Mouse (Mus musculus) heart, embryonic 13.5 days (tissue): ENCODE measurements around the gene Slc2a13. TPM values are rescaled to one million over a fixed set of nuclear protein-coding genes. Genes with fewer than 3 reads are reported as not detected.

Source experiments
- ATAC-seq: fragments of 200-750 bp; cut with Nextera tagmentation; 2 replicates; pipeline ENCODE4 v1.8.0; 2017; ENCODE audit warnings: moderate TSS enrichment; ENCODE audit not compliant: insufficient number of reproducible peaks, low FRiP score, low TSS enrichment; ENCODE audit errors: extremely low read depth
- H3K27ac ChIP-seq: fragments of 300-500 bp; sonication (generic); replicated peaks from 2 replicates; pipeline ENCODE4 v1.5.1; 2015; ENCODE audit warnings: moderate library complexity, mild to moderate bottlenecking, inconsistent platforms
- H3K27me3 ChIP-seq: fragments of 300-500 bp; sonication (generic); replicated peaks from 2 replicates; pipeline ENCODE4 v1.6.1; 2015; ENCODE audit warnings: mild to moderate bottlenecking, inconsistent platforms
- H3K36me3 ChIP-seq: fragments of 300-500 bp; sonication (generic); 2 replicates; pipeline ENCODE4 v1.6.1; 2015; ENCODE audit warnings: mild to moderate bottlenecking, inconsistent platforms
- H3K4me1 ChIP-seq: fragments of 300-500 bp; sonication (generic); 2 replicates; pipeline ENCODE4 v1.6.1; 2015; ENCODE audit warnings: inconsistent platforms
- H3K4me2 ChIP-seq: fragments of 300-500 bp; sonication (generic); 2 replicates; pipeline ENCODE4 v1.6.1; 2015; ENCODE audit warnings: inconsistent platforms, mild to moderate bottlenecking, moderate library complexity
- H3K4me3 ChIP-seq: fragments of 300-500 bp; sonication (generic); 2 replicates; pipeline ENCODE4 v1.5.1; 2015; ENCODE audit warnings: moderate library complexity, mild to moderate bottlenecking, inconsistent platforms
- H3K9ac ChIP-seq: fragments of 300-500 bp; sonication (generic); 2 replicates; pipeline ENCODE4 v1.6.1; 2015; ENCODE audit warnings: inconsistent platforms, mild to moderate bottlenecking, moderate library complexity
- H3K9me3 ChIP-seq: fragments of 300-500 bp; sonication (generic); 2 replicates; pipeline ENCODE4 v1.6.1; 2016; ENCODE audit warnings: inconsistent platforms
- WGBS: fragments of 180-500 bp; shearing (Covaris S2); methylation state at CpG from one replicate; pipeline ENCODE4 v1.1.7; 2015; ENCODE audit warnings: mixed read lengths; 5-methylcytosine and 5-hydroxymethylcytosine counted together
- polyA plus RNA-seq: library from polyadenylated mRNA; unstranded; fragments of >200 nt; fragmentation: Nextera tagmentation; extraction: Ambion mirVana; gene quantifications from 2 replicates; pipeline ENCODE4 v1.2.1, GENCODE M21; 2015

The Slc2a13 gene
- polyA plus RNA-seq, 1 experiment from 2014 or later = 0.99 TPM

- no peak overlapping the region for H3K27ac ChIP-seq
- H3K4me2 ChIP-seq = no peak overlapping the region
- no peaks in the 10 kb centered on the region for H3K27me3 ChIP-seq
- no peak overlapping the region for H3K4me3 ChIP-seq
- H3K4me1 ChIP-seq = no peaks in the 10 kb centered on the region
- 44% methylated on average over 5 of the region's 5 CpGs for WGBS
- H3K9ac ChIP-seq = no peak overlapping the region
- H3K36me3 ChIP-seq = no peaks in the 10 kb centered on the region
- ATAC-seq = no peak
- no peaks in the 10 kb centered on the region for H3K9me3 ChIP-seq
Measured at GRCm38 (mm10) chr15:91260578-91260977, 312.5 kb downstream of the Slc2a13 start.

DNA sequence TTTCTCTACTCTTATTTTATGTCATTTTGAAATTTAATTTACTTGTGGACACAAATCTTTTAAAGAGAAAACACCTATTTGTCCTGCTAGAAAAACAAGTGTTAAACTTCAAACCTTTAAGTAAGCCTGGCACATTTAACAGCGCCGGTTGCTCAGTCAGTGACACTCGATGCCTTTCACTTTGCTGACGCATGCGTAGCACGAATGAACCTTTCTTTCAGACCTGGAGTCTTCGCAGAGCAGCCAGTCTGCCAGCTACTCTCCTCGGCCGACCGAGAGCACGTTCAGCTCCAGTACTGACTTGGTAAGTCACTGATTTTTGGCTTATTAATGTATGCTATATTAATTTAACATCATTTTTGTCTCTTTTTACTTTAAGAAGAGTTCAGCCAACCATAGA is 315.9 kb downstream of the Slc2a13 start:
- Histone ChIP-seq H3K4me2 (no peak overlapping the region), H3K9me3 (no peaks in the 10 kb centered on the region), H3K27ac (no peak overlapping the region), H3K9ac (no peak overlapping the region), H3K27me3 (no peaks in the 10 kb centered on the region), H3K4me1 (no peaks in the 10 kb centered on the region), H3K36me3 (no peaks in the 10 kb centered on the region), H3K4me3 (no peak overlapping the region)
- 63% methylated on average over 11 of the region's 11 CpGs for WGBS
- no peak for ATAC-seq

- Histone ChIP-seq H3K4me2 (no peak overlapping the region), H3K4me3 (no peak overlapping the region), H3K36me3 (no peaks in the 10 kb centered on the region), H3K9ac (no peak overlapping the region), H3K9me3 (no peaks in the 10 kb centered on the region), H3K4me1 (no peaks in the 10 kb centered on the region), H3K27ac (no peak overlapping the region), H3K27me3 (no peaks in the 10 kb centered on the region)
- ATAC-seq = no peak
- 74% methylated on average over 2 of the region's 2 CpGs for WGBS
Measured at GRCm38 (mm10) chr15:91255308-91255707, 317.8 kb downstream of the Slc2a13 start.

DNA sequence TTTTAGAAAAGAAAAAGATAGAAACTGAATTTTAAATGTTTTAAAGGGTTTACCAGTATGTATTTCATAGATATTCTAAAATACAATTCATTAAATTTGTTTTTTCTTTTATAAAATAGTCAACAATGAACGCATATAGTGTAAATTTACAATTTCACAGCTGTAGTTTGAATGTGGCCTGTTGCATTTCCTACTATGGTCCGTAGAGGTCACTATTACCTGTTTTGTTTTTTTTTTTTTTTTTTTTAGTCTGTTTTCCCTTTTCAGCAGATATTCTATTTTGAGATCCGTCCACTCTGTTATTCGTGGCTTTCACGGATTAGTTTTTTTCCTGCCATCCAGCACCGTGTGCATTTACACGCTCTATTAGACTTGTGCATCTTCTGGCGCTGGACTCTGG is 320.1 kb downstream of the Slc2a13 start:
- no peak for ATAC-seq
- 0 out of 2 replicates have a peak, but pooled peaks cover 4% of the 10 kb centered on the region for H3K4me1 ChIP-seq
- no peak overlapping the region for H3K9ac ChIP-seq
- no peaks in the 10 kb centered on the region for H3K9me3 ChIP-seq
- H3K4me3 ChIP-seq = no peak overlapping the region
- H3K36me3 ChIP-seq = no peaks in the 10 kb centered on the region
- H3K4me2 ChIP-seq = no peak overlapping the region
- H3K27me3 ChIP-seq = no peaks in the 10 kb centered on the region
- WGBS = 44% methylated on average over 8 of the region's 8 CpGs
- no peak overlapping the region for H3K27ac ChIP-seq

DNA sequence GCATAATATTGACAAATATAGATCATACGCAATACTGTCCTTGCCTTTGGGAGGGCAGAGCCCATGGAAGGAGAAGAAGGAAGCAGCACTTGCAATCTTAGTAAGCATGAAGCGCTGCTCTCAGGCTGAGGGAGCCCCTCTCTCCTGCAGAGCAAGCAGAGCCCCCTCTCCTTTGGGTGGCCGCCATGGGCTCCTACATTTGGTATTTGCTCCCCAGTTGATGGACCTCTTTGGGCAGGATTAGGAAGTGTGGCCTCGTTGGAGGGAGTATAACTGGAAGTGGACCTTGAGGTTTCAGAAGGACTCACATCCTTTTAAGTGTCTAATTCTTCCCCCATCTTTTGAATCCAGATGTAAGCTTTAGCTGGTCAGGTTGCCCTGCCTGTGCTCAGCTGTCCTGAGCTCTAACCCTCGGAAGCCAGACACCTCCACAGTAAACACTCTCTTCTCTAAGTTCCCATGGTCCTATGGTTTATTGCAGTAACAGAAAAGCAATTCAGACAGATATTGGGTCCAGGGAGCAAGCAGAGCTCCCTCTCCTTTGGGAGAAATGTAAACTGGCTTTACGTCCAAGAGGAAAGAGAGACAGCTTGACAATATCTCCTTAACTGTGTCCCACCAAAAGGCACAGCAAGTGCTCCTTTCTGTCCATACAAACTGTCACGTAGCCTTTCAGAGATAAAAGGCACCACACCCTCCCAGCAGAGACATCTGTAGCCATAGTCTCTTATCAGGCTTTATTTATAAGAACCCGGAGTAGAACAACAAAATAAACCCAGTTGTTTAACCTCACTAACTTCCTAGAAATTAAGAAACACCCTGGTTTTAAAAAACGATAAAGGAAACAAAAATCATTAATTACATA is 321.3 kb downstream of the Slc2a13 start:
- no peak for ATAC-seq
- Histone ChIP-seq H3K4me1 (0 out of 2 replicates have a peak, but pooled peaks cover 4% of the 10 kb centered on the region), H3K27ac (no peak overlapping the region), H3K9me3 (no peaks in the 10 kb centered on the region), H3K4me3 (no peak overlapping the region), H3K4me2 (no peak overlapping the region), H3K36me3 (no peaks in the 10 kb centered on the region), H3K27me3 (no peaks in the 10 kb centered on the region), H3K9ac (no peak overlapping the region)
- 58% methylated on average over 9 of the region's 9 CpGs for WGBS

DNA sequence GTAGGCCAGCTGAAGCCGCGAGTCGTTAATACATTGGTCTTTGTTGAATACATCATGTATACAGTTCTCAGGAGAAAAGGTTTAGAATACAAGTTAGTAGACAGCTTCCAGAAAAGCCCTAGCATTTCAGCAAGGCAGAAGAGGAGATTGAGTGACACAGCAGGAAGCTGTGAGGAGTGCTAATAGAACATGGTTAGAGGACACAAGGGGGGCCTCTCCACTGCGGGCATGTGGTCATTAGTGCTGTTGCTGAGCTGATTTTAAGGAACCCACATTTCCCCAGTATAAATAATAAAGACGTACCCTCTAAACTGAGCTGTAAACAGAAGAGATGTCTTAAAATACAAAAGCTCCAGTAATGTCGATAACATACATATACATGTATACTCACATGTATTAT is 322.2 kb downstream of the Slc2a13 start:
- no peak overlapping the region for H3K27ac ChIP-seq
- no peak for ATAC-seq
- no peak overlapping the region for H3K4me3 ChIP-seq
- 0 out of 2 replicates have a peak, but pooled peaks cover 4% of the 10 kb centered on the region for H3K4me1 ChIP-seq
- no peak overlapping the region for H3K9ac ChIP-seq
- no peaks in the 10 kb centered on the region for H3K27me3 ChIP-seq
- no peak overlapping the region for H3K4me2 ChIP-seq
- 70% methylated on average over 6 of the region's 6 CpGs for WGBS
- H3K36me3 ChIP-seq = no peaks in the 10 kb centered on the region
- H3K9me3 ChIP-seq = no peaks in the 10 kb centered on the region

DNA sequence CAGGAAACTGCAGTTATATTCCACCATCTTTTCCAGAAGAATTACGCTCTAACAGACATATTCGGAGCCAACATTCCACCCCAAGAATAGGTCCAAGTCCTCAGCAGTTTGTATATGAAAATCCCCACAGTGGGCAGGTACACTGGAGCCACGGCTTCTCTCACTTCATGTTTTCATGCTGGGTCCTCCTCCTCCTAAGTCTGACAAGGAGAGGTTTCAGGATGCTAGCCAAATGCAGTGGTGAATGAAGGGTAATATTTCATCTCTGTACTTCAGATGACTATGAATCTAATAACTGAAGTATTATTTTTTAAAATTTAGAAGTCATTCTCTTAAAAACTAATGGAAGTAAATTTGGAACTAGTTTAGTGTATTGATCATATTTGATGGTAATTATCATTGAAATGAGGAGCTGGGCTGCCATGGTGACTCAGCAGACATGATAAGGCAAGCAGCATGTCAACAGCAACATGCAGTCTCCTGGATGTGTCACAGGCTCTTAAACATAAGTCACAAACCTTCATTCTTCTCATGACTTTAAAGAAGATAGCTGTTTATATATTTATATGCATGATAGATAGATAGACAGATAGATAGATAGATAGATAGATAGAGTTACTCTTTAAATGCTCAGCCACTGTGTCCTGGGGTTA is 332.3 kb downstream of the Slc2a13 start:
- no peak for ATAC-seq
- Histone ChIP-seq H3K9ac (no peak overlapping the region), H3K4me3 (no peak overlapping the region), H3K36me3 (no peaks in the 10 kb centered on the region), H3K27ac (no peak overlapping the region), H3K9me3 (no peaks in the 10 kb centered on the region), H3K27me3 (no peaks in the 10 kb centered on the region), H3K4me1 (no peaks in the 10 kb centered on the region), H3K4me2 (no peak overlapping the region)
- WGBS = 80% methylated on average over 3 of the region's 3 CpGs

DNA sequence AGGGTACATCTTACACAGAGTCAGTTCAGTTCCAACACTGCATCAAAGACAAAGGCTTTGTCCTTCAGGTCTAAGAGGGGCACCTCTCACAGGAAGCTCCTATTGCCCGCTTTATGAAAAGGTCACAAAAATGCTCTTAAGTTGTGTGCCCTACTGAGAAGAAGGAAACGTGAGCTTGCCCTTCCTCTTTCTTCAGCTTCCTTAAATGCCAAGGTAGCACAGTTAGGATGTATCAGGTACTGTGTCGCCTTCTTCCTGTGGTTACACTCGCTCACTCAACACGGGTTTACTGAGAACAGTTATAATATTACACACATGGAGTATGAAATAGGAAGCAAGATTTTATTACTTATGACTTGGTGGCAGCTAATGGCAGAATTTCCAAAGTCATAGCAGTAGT is 335.8 kb downstream of the Slc2a13 start:
- no peak overlapping the region for H3K9ac ChIP-seq
- no peaks in the 10 kb centered on the region for H3K27me3 ChIP-seq
- no peaks in the 10 kb centered on the region for H3K4me1 ChIP-seq
- no peaks in the 10 kb centered on the region for H3K9me3 ChIP-seq
- WGBS = 75% methylated on average over 5 of the region's 5 CpGs
- H3K4me2 ChIP-seq = no peak overlapping the region
- no peak for ATAC-seq
- H3K4me3 ChIP-seq = no peak overlapping the region
- no peaks in the 10 kb centered on the region for H3K36me3 ChIP-seq
- no peak overlapping the region for H3K27ac ChIP-seq

Other genes with a start within 250 kb of the Slc2a13 start
- gene Lrrk2, start 99.9 kb upstream of the Slc2a13 start, polyA plus RNA-seq = 3.4 and 3.5 TPM in 2 replicates